In genomic region chr2:165074937-165075336, GRCm38 (mm10) we compare ENCODE assay signal across 9 mouse cellular contexts. TPM values are rescaled to one million over a fixed set of nuclear protein-coding genes. Genes with fewer than 3 reads are reported as not detected.
A peak's percentile ranks its signal among the peaks of the same experiment; 100 is the strongest.
DNase-seq lines count a peak whose midpoint lies in the region; ATAC-seq and TF ChIP-seq lines count a peak whose summit lies in the region.
"Had no signal": no experiment of that assay in that cellular context is flagged by ENCODE, and none has a peak within 500 bp of the region (broad histone marks: within the 10 kb centered on the region; RNA-seq: fewer than 3 reads in every experiment).

No protein-coding gene starts in this region.

- H3ac ChIP-seq in C2C12 (ENCODE audit: control insufficient read depth, insufficient read length, low read depth), result no peak overlapping the region

- no peak for TF ChIP-seq POLR2A in limb, embryonic 14.5 days (IDR thresholded peaks at IDR 0.05; ENCODE audit: borderline replicate concordance, extremely low read depth, insufficient read depth, insufficient read length)

- no peaks in the 10 kb centered on the region for H3K79me2 ChIP-seq in C2C12 (ENCODE audit: control insufficient read depth, insufficient read depth)

- peak; percentile 86 for DNase-seq in adrenal gland, postnatal 14 days
- peak; percentile 79 for DNase-seq in embryo, embryonic 9.5 days (ENCODE audit: extremely low spot score)
- peak; percentile 84 for DNase-seq in kidney, adult 9 months
- peak; percentile 87 for DNase-seq in limb, embryonic 14.5 days (ENCODE audit: low spot score)

- H3K9ac ChIP-seq in limb, embryonic 14.5 days (ENCODE audit: low read depth, low read length, severe bottlenecking), result no peak overlapping the region
- H3K9ac ChIP-seq in neural tube, embryonic 13.5 days, result no peak overlapping the region
- no peak overlapping the region for H3K9ac ChIP-seq in stomach, embryonic 16.5 days (ENCODE audit: low read length)
- H3K9ac ChIP-seq: embryonic facial prominence, embryonic 13.5 days had no signal

- H3K4me3 ChIP-seq in C2C12 (ENCODE audit: insufficient read depth, poor library complexity, severe bottlenecking), result no peak overlapping the region
- no peak overlapping the region for H3K4me3 ChIP-seq in limb, embryonic 14.5 days (replicated peaks; ENCODE audit: low read length)
- H3K4me3 ChIP-seq in neural tube, embryonic 13.5 days, result no peak overlapping the region
- H3K4me3 ChIP-seq in stomach, embryonic 16.5 days (replicated peaks; ENCODE audit: low read length), result no peak overlapping the region
- H3K4me3 ChIP-seq: embryonic facial prominence, embryonic 13.5 days had no signal

- 39% methylated on average over 2 of the region's 2 CpGs for WGBS in limb, embryonic 14.5 days
- WGBS in neural tube, embryonic 13.5 days, result 41% methylated on average over 2 of the region's 2 CpGs
- WGBS in stomach, embryonic 16.5 days, result 29% methylated on average over 2 of the region's 2 CpGs

- H3K36me3 ChIP-seq in C2C12 (ENCODE audit: control insufficient read depth, insufficient read depth), result no peaks in the 10 kb centered on the region
- no peaks in the 10 kb centered on the region for H3K36me3 ChIP-seq in limb, embryonic 14.5 days (ENCODE audit: control insufficient read depth, insufficient read depth, low read length)
- no peaks in the 10 kb centered on the region for H3K36me3 ChIP-seq in neural tube, embryonic 13.5 days
- H3K36me3 ChIP-seq in stomach, embryonic 16.5 days (ENCODE audit: control insufficient read depth, insufficient read depth, low read length), result no peaks in the 10 kb centered on the region
- H3K36me3 ChIP-seq: embryonic facial prominence, embryonic 13.5 days had no signal

- H3K79me3 ChIP-seq in C2C12 (ENCODE audit: low read depth), result no peaks in the 10 kb centered on the region

- TF ChIP-seq CTCF in C2C12 (IDR thresholded peaks at IDR 0.05; ENCODE audit: control insufficient read depth, insufficient read depth, insufficient read length), result peak; percentile 84

- H3K9me3 ChIP-seq in limb, embryonic 14.5 days (ENCODE audit: control insufficient read depth, low read length), result no peaks in the 10 kb centered on the region
- no peaks in the 10 kb centered on the region for H3K9me3 ChIP-seq in neural tube, embryonic 13.5 days
- H3K9me3 ChIP-seq in stomach, embryonic 16.5 days (replicated peaks; ENCODE audit: control insufficient read depth, low read length), result no peaks in the 10 kb centered on the region
- H3K9me3 ChIP-seq: embryonic facial prominence, embryonic 13.5 days had no signal

- H3K4me1 ChIP-seq in limb, embryonic 14.5 days (ENCODE audit: control insufficient read depth, insufficient read depth, low read length), result peaks cover 3% of the 10 kb centered on the region; the same call in 1 of the 2 replicates
- H3K4me1 ChIP-seq in neural tube, embryonic 13.5 days (replicated peaks), result peaks cover 57% of the 10 kb centered on the region
- H3K4me1 ChIP-seq in stomach, embryonic 16.5 days (ENCODE audit: control insufficient read depth, insufficient read depth, low read length), result no peaks in the 10 kb centered on the region

- no peak overlapping the region for H3K27ac ChIP-seq in limb, embryonic 14.5 days (replicated peaks; ENCODE audit: low read depth, low read length)
- no peak overlapping the region for H3K27ac ChIP-seq in neural tube, embryonic 13.5 days (replicated peaks)
- H3K27ac ChIP-seq in stomach, embryonic 16.5 days (ENCODE audit: low read length), result no peak overlapping the region
- H3K27ac ChIP-seq: embryonic facial prominence, embryonic 13.5 days had no signal

- H3K4me2 ChIP-seq in limb, embryonic 14.5 days (replicated peaks; ENCODE audit: low read depth, low read length, severe bottlenecking), result no peak overlapping the region
- no peak overlapping the region for H3K4me2 ChIP-seq in neural tube, embryonic 13.5 days
- H3K4me2 ChIP-seq in stomach, embryonic 16.5 days (ENCODE audit: low read depth, low read length), result no peak overlapping the region
- H3K4me2 ChIP-seq: embryonic facial prominence, embryonic 13.5 days had no signal

- peaks cover 64% of the 10 kb centered on the region for H3K27me3 ChIP-seq in C2C12 (ENCODE audit: control insufficient read depth, insufficient read depth, insufficient read length)
- peaks cover 49% of the 10 kb centered on the region for H3K27me3 ChIP-seq in limb, embryonic 14.5 days (ENCODE audit: control insufficient read depth, insufficient read depth, low read length)
- H3K27me3 ChIP-seq in neural tube, embryonic 13.5 days, result peaks cover 80% of the 10 kb centered on the region
- peaks cover 56% of the 10 kb centered on the region for H3K27me3 ChIP-seq in stomach, embryonic 16.5 days (ENCODE audit: control insufficient read depth, insufficient read depth, low read length)

- ATAC-seq in granulocyte monocyte progenitor cell, adult 5-6 weeks (replicated peaks; ENCODE audit: poor library complexity, severe bottlenecking), result peak; percentile 72
- ATAC-seq in limb, embryonic 14.5 days (ENCODE audit: low FRiP score, low read depth), result peak; percentile 62
- ATAC-seq in neural tube, embryonic 13.5 days (ENCODE audit: low read depth), result peak; percentile 26; the same call in 1 of the 2 replicates
- peak; percentile 39; the same call in 1 of the 2 replicates for ATAC-seq in stomach, embryonic 16.5 days (ENCODE audit: insufficient read depth, low FRiP score)

TF ChIP-seq in C2C12, 6 proteins besides CTCF, POLR2A, EP300 and RAD21:
- TF ChIP-seq MYOD1 (IDR thresholded peaks at IDR 0.05; ENCODE audit: control insufficient read depth, insufficient read length, low read depth), result no peak
- TF ChIP-seq USF1 (IDR thresholded peaks at IDR 0.05; ENCODE audit: low read depth), result no peak
- TF ChIP-seq MYOG (IDR thresholded peaks at IDR 0.05; ENCODE audit: control insufficient read depth, extremely low read depth, insufficient read length), result no peak
- TF ChIP-seq CEBPB (IDR thresholded peaks at IDR 0.05; ENCODE audit: low read depth), result no peak
- no peak for TF ChIP-seq FOSL1 (IDR thresholded peaks at IDR 0.05; ENCODE audit: insufficient read depth, low read length, poor library complexity, severe bottlenecking)
- TF ChIP-seq MAX (IDR thresholded peaks at IDR 0.05), result no peak

RNA-seq across cellular contexts. Expression of gene 1700025C18Rik, which starts 15.6 kb away (rescaled TPM):
- polyA plus RNA-seq in C2C12 (2012; fragmentation: generic; extraction: Trizol), result not detected
- not detected in 2 replicates for total RNA-seq in adrenal gland, postnatal 14 days (2021)
- not detected in 2 replicates for total RNA-seq in granulocyte monocyte progenitor cell, adult 5-6 weeks (2014; fragmentation: Nextera tagmentation)
- not detected in 2 replicates for total RNA-seq in granulocyte monocyte progenitor cell, adult 5-6 weeks (2017)
- not detected in 2 replicates for polyA plus RNA-seq in limb, embryonic 14.5 days (2012; rRNA removed)
- polyA plus RNA-seq in limb, embryonic 14.5 days (2014; fragmentation: Nextera tagmentation; extraction: Ambion mirVana), result not detected in 2 replicates
- polyA plus RNA-seq in neural tube, embryonic 13.5 days (2015; fragmentation: Nextera tagmentation; extraction: Ambion mirVana), result not detected in 2 replicates
- not detected in 2 replicates for polyA plus RNA-seq in stomach, embryonic 16.5 days (2015; fragmentation: Nextera tagmentation; extraction: Ambion mirVana)
- polyA plus RNA-seq: embryonic facial prominence, embryonic 13.5 days had no signal

RNA-seq across cellular contexts. Expression of gene Cd40, which starts 19.5 kb away (rescaled TPM):
- 0.27 TPM for polyA plus RNA-seq in C2C12 (2012; fragmentation: generic; extraction: Trizol)
- 3.3 and 6.5 TPM in 2 replicates for total RNA-seq in adrenal gland, postnatal 14 days (2021)
- not detected in 2 replicates for total RNA-seq in granulocyte monocyte progenitor cell, adult 5-6 weeks (2014; fragmentation: Nextera tagmentation)
- not detected in 2 replicates for total RNA-seq in granulocyte monocyte progenitor cell, adult 5-6 weeks (2017)
- polyA plus RNA-seq in limb, embryonic 14.5 days (2012; rRNA removed), result 9.7 and 11.7 TPM in 2 replicates
- polyA plus RNA-seq in limb, embryonic 14.5 days (2014; fragmentation: Nextera tagmentation; extraction: Ambion mirVana), result 7.4 and 9.1 TPM in 2 replicates
- polyA plus RNA-seq in neural tube, embryonic 13.5 days (2015; fragmentation: Nextera tagmentation; extraction: Ambion mirVana), result 7.2 and 8.3 TPM in 2 replicates
- polyA plus RNA-seq in stomach, embryonic 16.5 days (2015; fragmentation: Nextera tagmentation; extraction: Ambion mirVana), result 7.0 and 7.5 TPM in 2 replicates

RNA-seq across cellular contexts. Expression of gene Ncoa5, which starts 40.3 kb away (rescaled TPM):
- polyA plus RNA-seq in C2C12 (2012; fragmentation: generic; extraction: Trizol), result 31.2 TPM
- 37.6 and 40.5 TPM in 2 replicates for total RNA-seq in adrenal gland, postnatal 14 days (2021)
- total RNA-seq in granulocyte monocyte progenitor cell, adult 5-6 weeks (2014; fragmentation: Nextera tagmentation), result 31.9 and 38.5 TPM in 2 replicates
- 35.0 and 38.3 TPM in 2 replicates for total RNA-seq in granulocyte monocyte progenitor cell, adult 5-6 weeks (2017)
- 77.3 and 86.3 TPM in 2 replicates for polyA plus RNA-seq in limb, embryonic 14.5 days (2012; rRNA removed)
- polyA plus RNA-seq in limb, embryonic 14.5 days (2014; fragmentation: Nextera tagmentation; extraction: Ambion mirVana), result 58.7 and 68.1 TPM in 2 replicates
- 97.3 and 111 TPM in 2 replicates for polyA plus RNA-seq in neural tube, embryonic 13.5 days (2015; fragmentation: Nextera tagmentation; extraction: Ambion mirVana)
- 49.5 and 49.9 TPM in 2 replicates for polyA plus RNA-seq in stomach, embryonic 16.5 days (2015; fragmentation: Nextera tagmentation; extraction: Ambion mirVana)
